Mouse (Mus musculus): ENCODE data around the gene Ankar. TPM values are rescaled to one million over a fixed set of nuclear protein-coding genes. Genes with fewer than 3 reads are reported as not detected.

Ankar gene
- polyA plus RNA-seq, 1 experiment from 2014 or later, result not detected

Other genes with a start within 250 kb of the Ankar start
- 0.10 and 0.13 TPM in 2 replicates for gene March4, start 163.6 kb downstream of the Ankar start, polyA plus RNA-seq (2014; fragmentation: Nextera tagmentation; extraction: Ambion mirVana)
- gene Smarcal1, start 117.3 kb downstream of the Ankar start, polyA plus RNA-seq (2014; fragmentation: Nextera tagmentation; extraction: Ambion mirVana), result 24.3 and 29.2 TPM in 2 replicates
- gene Rpl37a, start 10.7 kb upstream of the Ankar start, polyA plus RNA-seq (2014; fragmentation: Nextera tagmentation; extraction: Ambion mirVana), result 2,303 and 2,476 TPM in 2 replicates
- gene Igfbp2, start 123.9 kb upstream of the Ankar start, polyA plus RNA-seq (2014; fragmentation: Nextera tagmentation; extraction: Ambion mirVana), result 631 and 633 TPM in 2 replicates
- 126 and 127 TPM in 2 replicates for gene Igfbp5, start 174.3 kb upstream of the Ankar start, polyA plus RNA-seq (2014; fragmentation: Nextera tagmentation; extraction: Ambion mirVana)